Mouse (Mus musculus) ES-Bruce4 (cell line): ENCODE data around the gene Aamdc.

Experiments used
- CTCF ChIP-seq: IDR thresholded peaks from one replicate; pipeline ENCODE4 v1.8.1; 2011; ENCODE audit warnings: low read depth, low read length
- POLR2A ChIP-seq: IDR thresholded peaks from one replicate; pipeline ENCODE4 v1.8.1; 2011; ENCODE audit warnings: low read length; ENCODE audit not compliant: insufficient read depth

- TF ChIP-seq CTCF (no peak), POLR2A (no peak)
Observed at GRCm38 (mm10) chr7:97514786-97515185, 64.5 kb downstream of the Aamdc start.
